ENCODE assay signal across 7 mouse cellular contexts in the genomic region with DNA sequence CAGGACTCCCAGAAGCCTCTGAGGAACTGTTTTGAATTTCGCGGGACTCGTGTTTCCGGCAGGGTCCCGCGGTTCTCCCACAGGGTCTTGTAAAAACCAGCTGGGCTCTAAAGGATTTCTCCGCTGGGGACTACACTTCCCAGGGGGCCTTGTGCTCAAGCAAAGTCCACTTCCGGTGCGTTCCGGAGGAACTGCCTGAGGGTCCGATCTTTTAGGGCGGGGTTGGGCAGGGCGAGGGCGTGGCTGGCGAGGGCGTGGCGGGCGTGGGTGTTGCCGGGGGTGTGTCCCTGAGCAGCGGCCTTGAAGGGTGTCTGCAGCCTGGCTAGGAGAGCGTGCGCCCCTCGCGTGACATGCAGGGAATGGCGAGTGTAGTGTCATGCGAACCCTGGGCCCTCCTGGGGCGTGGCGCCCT. TPM values are rescaled to one million over a fixed set of nuclear protein-coding genes. Genes with fewer than 3 reads are reported as not detected.
A peak's percentile ranks its signal among the peaks of the same experiment; 100 is the strongest.
DNase-seq lines count a peak whose midpoint lies in the region; ATAC-seq lines count a peak whose summit lies in the region.

A gene (plus strand): TSS at position 252 of the 412 bp plus-strand sequence.

- H3K9ac ChIP-seq in intestine, embryonic 15.5 days, result peak within 1 kb of the TSS; percentile 74

- H3K4me2 ChIP-seq in intestine, embryonic 15.5 days (replicated peaks), result peak within 1 kb of the TSS; percentile 85

- 0% methylated on average over 28 of the region's 28 CpGs for WGBS in intestine, embryonic 15.5 days
- under 1% methylated on average over 28 of the region's 28 CpGs for WGBS in midbrain, embryonic 10.5 days

- DNase-seq in adrenal gland, adult 18-20 months (ENCODE audit: low spot score in 2 of 2), result peak; percentile 92 to 95
- peak; percentile 99 for DNase-seq in embryo, embryonic 11 days
- DNase-seq in gastrocnemius, postnatal 25 days, result peak; percentile 94
- DNase-seq in left cerebral cortex, postnatal 25 days (ENCODE audit: low spot score in 2 of 2), result peak; percentile 88 to 95
- peak; percentile 98 for DNase-seq in midbrain, embryonic 10.5 days (ENCODE audit: low spot score)
- peak; percentile 92 for DNase-seq in right cerebral cortex, postnatal 4 days

- H3K36me3 ChIP-seq in intestine, embryonic 15.5 days, result no peaks in the 10 kb centered on the region
- H3K36me3 ChIP-seq in midbrain, embryonic 10.5 days, result peaks cover 15% of the 10 kb centered on the region

- H3K27me3 ChIP-seq in intestine, embryonic 15.5 days (replicated peaks), result no peaks in the 10 kb centered on the region
- H3K27me3 ChIP-seq in midbrain, embryonic 10.5 days (ENCODE audit: low read depth, poor library complexity, severe bottlenecking), result no peaks in the 10 kb centered on the region

- ATAC-seq in intestine, embryonic 15.5 days, result peak; percentile 99

- 0 out of 2 replicates have a peak within 1 kb of the TSS, but pooled peaks have one; percentile 48 for H3K27ac ChIP-seq in intestine, embryonic 15.5 days
- H3K27ac ChIP-seq in midbrain, embryonic 10.5 days (replicated peaks), result peak within 1 kb of the TSS; percentile 83

- H3K4me1 ChIP-seq in intestine, embryonic 15.5 days (replicated peaks), result peaks cover 6% of the 10 kb centered on the region; the same call in 1 of the 2 replicates
- peaks cover 22% of the 10 kb centered on the region for H3K4me1 ChIP-seq in midbrain, embryonic 10.5 days

- H3K4me3 ChIP-seq in intestine, embryonic 15.5 days (replicated peaks), result peak within 1 kb of the TSS; percentile 61
- H3K4me3 ChIP-seq in midbrain, embryonic 10.5 days, result peak within 1 kb of the TSS; percentile 74

- no peaks in the 10 kb centered on the region for H3K9me3 ChIP-seq in intestine, embryonic 15.5 days
- H3K9me3 ChIP-seq in midbrain, embryonic 10.5 days (replicated peaks), result peaks cover 9% of the 10 kb centered on the region; the same call in 1 of the 2 replicates

- intact Hi-C loops in left cerebral cortex, postnatal 25 days (cut with DNase I), result loop anchor here (2.0 kb wide), 1 partner anchor 20 kb away; a partner anchor contains a TSS

RNA-seq across cellular contexts. Expression of the gene that starts here (rescaled TPM):
- 1 to 10 TPM; 2.1 to 3.3 TPM for total RNA-seq in adrenal gland, adult 18-20 months (2021)
- total RNA-seq in gastrocnemius, postnatal 25 days (2021), result 1 to 10 TPM; 1.1 to 1.9 TPM
- 7.8 and 8.2 TPM in 2 replicates for polyA plus RNA-seq in intestine, embryonic 15.5 days (2015; fragmentation: Nextera tagmentation; extraction: Ambion mirVana)
- total RNA-seq in left cerebral cortex, postnatal 25 days (2021), result 1 to 10 TPM; 6.3 to 6.4 TPM
- polyA plus RNA-seq in midbrain, embryonic 10.5 days (2016; fragmentation: Nextera tagmentation; extraction: Ambion mirVana), result 10.2 and 12.7 TPM in 2 replicates

Comparison
In these comparisons a context has a peak if more than half of its experiments do, and no peak if none do; other contexts are left out.
1. Peak in every context shown above with its lines: DNase-seq, ATAC-seq, H3K4me3 ChIP-seq and H3K27ac ChIP-seq.